8 mouse cellular contexts compared by ENCODE assay signal in the genomic region with DNA sequence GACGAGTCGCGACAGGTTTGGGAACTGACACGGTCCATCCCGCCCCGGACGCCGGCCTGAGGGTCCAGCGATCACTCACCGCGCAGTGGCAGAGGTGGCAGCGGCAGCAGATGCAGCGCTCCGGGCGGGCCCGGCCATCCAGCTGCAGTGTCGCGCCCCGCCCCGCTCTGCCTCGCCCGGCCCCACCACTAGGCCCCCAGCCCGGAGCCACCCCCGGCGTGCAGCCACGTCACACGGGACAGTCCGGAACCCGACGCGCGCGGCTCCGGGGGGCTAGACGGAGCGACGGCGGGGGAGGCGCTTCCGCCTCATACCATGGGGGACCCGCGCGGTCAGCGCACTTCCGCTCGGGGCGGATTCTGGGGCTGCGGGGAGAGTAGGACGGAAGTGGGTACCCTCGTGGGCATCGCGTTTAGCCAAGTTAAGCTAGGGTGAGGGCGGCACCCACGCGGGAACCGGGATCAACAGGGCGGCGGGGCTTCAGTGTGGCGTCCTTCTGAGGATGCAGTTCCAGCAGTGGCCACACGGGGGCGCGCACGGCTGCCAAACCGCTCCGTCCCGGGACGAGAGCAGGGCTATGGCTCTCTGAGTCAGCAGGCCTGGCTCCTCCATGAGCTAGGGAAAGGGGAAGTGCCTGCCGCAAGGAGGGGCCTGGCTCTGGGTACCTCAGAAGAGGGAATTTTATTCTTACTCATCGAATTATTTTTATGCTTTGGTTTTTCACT. TPM values are rescaled to one million over a fixed set of nuclear protein-coding genes. Genes with fewer than 3 reads are reported as not detected.
DNase-seq lines count a peak whose midpoint lies in the region; ATAC-seq lines count a peak whose summit lies in the region.

A gene (minus strand): TSS at position 342 of the 725 bp plus-strand sequence.

- WGBS in hindbrain, embryonic 16.5 days, result under 1% methylated on average over 66 of the region's 69 CpGs
- WGBS in macrophage (ENCODE audit: missing documents), result under 1% methylated on average over 49 of the region's 69 CpGs

- peak within 1 kb of the TSS; percentile 80 for H3K4me3 ChIP-seq in hindbrain, embryonic 16.5 days (ENCODE audit: low read length)
- H3K4me3 ChIP-seq in macrophage (ENCODE audit: inconsistent target), result peak within 1 kb of the TSS; percentile 74

- peak within 1 kb of the TSS; percentile 86 for H3K9ac ChIP-seq in hindbrain, embryonic 16.5 days (ENCODE audit: low read depth, low read length)

- no peaks in the 10 kb centered on the region for H3K27me3 ChIP-seq in hindbrain, embryonic 16.5 days (replicated peaks; ENCODE audit: control insufficient read depth, insufficient read depth, low read length)

- H3K36me3 ChIP-seq in hindbrain, embryonic 16.5 days (ENCODE audit: control insufficient read depth, insufficient read depth, low read length), result no peaks in the 10 kb centered on the region
- no peaks in the 10 kb centered on the region for H3K36me3 ChIP-seq in macrophage (ENCODE audit: inconsistent target)

- peaks cover 17% of the 10 kb centered on the region; the same call in 1 of the 2 replicates for H3K79me2 ChIP-seq in macrophage (ENCODE audit: inconsistent target)

- H3K9me3 ChIP-seq in hindbrain, embryonic 16.5 days (ENCODE audit: control insufficient read depth, low read length), result no peaks in the 10 kb centered on the region

- H3K4me1 ChIP-seq in hindbrain, embryonic 16.5 days (ENCODE audit: control insufficient read depth, insufficient read depth, low read depth, low read length), result peaks cover 23% of the 10 kb centered on the region

- H3K4me2 ChIP-seq in hindbrain, embryonic 16.5 days (ENCODE audit: low read length), result peak within 1 kb of the TSS; percentile 89

- peak; percentile 96 for DNase-seq in T-cell, adult 2 months (ENCODE audit: low spot score)
- peak; percentile 94 to 95 for DNase-seq in cerebellum, postnatal 36 days
- DNase-seq in gastrocnemius, adult 18-20 months (ENCODE audit: low spot score), result peak; percentile 97
- peak; percentile 94 to 95 for DNase-seq in left cerebral cortex, adult 18-20 months (ENCODE audit: low spot score in 2 of 2)
- DNase-seq in right cerebral cortex, adult 18-20 months, result peak; percentile 95
- DNase-seq in urinary bladder, postnatal 10 days (ENCODE audit: low spot score), result peak; percentile 93

- peak; percentile 98 for ATAC-seq in hindbrain, embryonic 16.5 days

- peak within 1 kb of the TSS; percentile 81 for H3K27ac ChIP-seq in hindbrain, embryonic 16.5 days (ENCODE audit: low read depth, low read length)
- peak within 1 kb of the TSS; percentile 86 for H3K27ac ChIP-seq in macrophage

RNA-seq across cellular contexts. Expression of the gene that starts here (rescaled TPM):
- 10 to 100 TPM; 16.9 to 19.9 TPM for total RNA-seq in gastrocnemius, adult 18-20 months (2021)
- 30.1 and 35.8 TPM in 2 replicates for polyA plus RNA-seq in hindbrain, embryonic 16.5 days (2015; fragmentation: Nextera tagmentation; extraction: Ambion mirVana)
- total RNA-seq in left cerebral cortex, adult 18-20 months (2021), result 10 to 100 TPM; 26.8 to 31.8 TPM
- 100 to 1,000 TPM in 15 of 26 experiments, 10 to 100 TPM in 11; 69.4 to 316 (median 143) TPM for total RNA-seq in macrophage (2018; cell fraction: chromatin; rRNA removed)
- total RNA-seq in macrophage (2018; cell fraction: cytosol; rRNA removed), result 10 to 100 TPM; 14.7 to 47.5 (median 21.7) TPM
- 100 to 1,000 TPM in 11 of 26 experiments, 10 to 100 TPM in 15; 53.4 to 149 (median 91.2) TPM for total RNA-seq in macrophage (2018; cell fraction: nucleus; rRNA removed)
- 19.8 to 23.0 TPM (median 21.8 TPM) in 3 replicates for polyA plus RNA-seq in macrophage (2018)

Comparison
In these comparisons a context has a peak if more than half of its experiments do, and no peak if none do; other contexts are left out.
1. Peak in every context shown above with its lines: DNase-seq, ATAC-seq, H3K4me3 ChIP-seq and H3K27ac ChIP-seq.